Mouse (Mus musculus): ENCODE measurements around the gene Mfsd4b1.
A peak's percentile ranks its signal among the peaks of the same experiment; 100 is the strongest.
"Not testable (repeated sequence)": the region's sequence is repeated elsewhere in the genome, so short reads cannot be mapped to it uniquely, and the experiment has no call there.

Gene Mfsd4b1

DNA sequence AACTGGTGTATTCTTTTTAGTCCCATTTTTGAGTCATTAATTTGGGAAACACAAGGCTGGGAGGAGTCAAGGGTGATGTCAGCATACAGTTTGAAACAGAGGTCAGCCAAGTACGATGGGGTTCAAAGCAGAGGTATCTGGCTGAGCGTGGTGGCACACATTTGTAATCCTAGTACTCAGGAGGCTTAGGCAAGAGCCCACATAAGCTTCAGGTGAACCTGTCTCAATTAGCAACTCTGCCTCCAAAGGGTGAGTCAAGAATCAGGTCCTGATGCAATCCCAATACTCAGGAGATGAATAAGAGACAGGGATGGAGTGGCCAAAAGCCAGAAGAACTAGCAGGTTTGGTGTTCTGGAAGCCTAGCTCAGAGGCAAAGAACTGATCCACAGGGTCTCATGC, 7.8 kb upstream of the Mfsd4b1 start:
- no peak for DNase-seq

DNA sequence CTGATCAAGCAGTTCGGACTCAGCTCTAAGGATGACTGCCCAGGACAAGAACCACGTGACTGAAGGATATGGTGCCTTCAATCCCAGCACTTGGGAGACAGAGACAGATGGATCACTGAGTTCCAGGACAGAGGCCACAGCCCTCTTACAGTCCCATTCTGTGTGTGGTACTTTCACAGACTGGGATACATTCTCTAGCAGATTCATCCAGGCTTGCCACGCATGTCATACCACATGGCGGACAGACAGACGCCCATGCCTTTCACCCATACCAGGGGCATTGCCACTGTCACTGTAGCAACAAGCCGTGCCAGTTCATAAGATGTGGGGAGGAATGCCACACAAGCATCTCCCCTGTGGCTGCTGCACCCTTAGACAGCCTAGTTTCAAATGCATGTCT, 5.6 kb upstream of the Mfsd4b1 start:
- no peak for DNase-seq

DNA sequence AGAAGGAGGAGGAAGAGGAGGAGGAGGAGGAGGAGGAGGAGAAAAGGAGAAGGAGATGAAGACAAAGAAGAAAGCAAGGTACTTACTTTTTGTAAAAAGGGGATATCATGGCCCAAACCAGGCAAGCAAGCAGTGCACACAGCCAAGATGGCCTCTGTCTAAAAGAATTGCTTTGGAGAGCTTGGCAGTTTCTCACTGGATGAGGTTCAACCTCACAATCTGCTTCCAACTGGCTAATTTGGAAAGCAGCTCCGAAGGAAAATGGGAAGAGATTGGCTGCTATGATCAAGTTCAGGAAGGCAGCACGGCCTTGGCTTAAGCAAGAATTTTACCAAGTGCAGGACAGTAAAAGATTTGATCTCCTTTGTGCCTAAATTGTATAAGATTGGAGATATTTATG, 4.5 kb upstream of the Mfsd4b1 start:
- no peak for DNase-seq

DNA sequence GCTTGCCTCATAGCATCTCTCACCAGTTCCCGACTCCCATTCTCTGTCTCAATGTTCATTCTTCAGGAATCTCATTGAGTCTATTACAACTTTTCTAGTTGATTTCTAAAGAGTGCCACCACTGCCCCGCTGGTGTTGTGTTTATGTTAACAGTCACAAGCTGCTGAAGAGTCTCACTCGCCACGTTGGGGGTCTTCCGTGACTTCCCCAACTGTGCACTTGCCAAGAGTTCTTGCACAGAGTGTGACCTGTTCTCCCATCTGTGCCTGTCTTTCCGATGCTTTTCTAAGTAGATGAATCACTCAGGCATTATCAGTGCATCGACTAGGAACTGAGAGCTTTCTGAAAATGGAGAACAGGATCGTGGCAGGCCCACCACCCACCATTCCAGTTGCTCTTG, 3.0 kb upstream of the Mfsd4b1 start:
- DNase-seq: no peak

DNA sequence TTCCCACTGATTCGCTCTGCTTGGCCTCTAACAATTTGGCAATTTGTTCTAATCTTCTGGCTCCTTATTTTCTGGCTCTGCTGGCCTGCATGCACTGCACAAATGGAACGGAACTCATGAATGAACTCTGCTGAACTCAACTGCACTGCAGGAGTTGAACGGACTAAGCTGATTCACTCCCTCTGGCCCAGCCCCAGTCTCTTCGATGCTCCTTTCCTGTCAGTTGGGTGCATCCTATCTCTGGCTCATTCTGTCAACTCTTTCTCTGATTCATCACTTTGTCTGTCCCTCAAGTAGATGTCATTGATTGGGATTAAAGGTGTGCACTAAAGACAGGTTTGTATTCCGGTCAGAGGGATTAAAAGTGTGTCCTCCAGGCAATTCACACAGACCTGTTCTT, 1.5 kb upstream of the Mfsd4b1 start:
- DNase-seq: no peak

DNA sequence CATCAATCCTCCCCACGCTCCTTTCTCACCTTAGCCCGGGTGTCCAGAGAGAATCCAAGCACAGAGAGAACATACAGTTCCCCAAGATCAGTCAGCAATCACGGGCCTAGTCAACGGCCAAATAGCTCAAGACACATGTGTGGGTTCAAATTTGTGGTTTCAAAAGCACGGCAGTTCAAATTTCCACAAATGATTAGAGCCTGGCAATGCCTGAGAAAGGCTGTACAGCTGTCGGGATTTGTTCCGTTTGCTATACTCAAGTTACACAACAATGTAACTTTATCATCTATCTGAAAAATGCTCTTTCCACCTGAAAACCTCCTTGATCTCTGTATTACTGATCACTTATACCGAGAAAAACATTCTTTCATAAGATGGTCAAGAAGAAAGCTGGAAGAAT, 492 bp upstream of the Mfsd4b1 start:
- no peak for DNase-seq

DNA sequence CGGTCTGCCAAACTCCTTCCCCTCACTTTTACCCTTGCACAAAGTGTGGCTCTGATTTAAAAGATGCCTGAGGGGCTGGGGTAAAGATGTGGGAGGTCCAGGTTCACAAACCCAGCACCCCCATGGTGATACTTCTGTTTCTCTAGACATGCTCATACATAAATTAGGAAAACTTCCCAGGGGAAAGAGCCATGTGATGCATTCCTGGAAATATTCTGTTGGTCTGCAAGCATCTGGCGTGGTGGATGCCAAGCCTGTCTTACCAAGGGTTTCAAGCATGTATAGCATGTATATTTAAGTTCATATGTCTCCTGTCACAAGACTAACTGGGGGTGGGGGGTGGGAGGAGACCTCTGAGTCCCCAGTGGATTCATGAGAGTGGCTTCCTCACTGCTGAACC, 4.7 kb downstream of the Mfsd4b1 start:
- no peak for DNase-seq

DNA sequence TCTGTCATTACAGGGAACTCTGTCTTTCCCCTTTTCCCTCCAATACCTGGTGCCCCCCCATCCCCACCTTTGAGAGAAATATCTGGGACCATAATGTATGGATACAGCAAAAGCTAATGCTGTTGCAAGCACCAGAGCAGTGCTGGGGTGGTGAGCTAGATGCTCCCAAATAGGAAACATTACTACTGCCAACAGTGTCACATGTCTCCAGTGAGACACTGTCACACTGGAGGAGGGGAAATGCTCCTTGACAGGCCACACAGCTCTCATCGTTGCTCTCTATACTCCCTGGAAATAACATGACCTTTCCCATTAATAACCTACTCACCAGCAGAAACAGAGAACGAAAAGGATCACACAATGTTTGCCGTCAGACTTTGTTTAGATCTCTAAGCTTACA, 5.6 kb downstream of the Mfsd4b1 start:
- no peak for DNase-seq

DNA sequence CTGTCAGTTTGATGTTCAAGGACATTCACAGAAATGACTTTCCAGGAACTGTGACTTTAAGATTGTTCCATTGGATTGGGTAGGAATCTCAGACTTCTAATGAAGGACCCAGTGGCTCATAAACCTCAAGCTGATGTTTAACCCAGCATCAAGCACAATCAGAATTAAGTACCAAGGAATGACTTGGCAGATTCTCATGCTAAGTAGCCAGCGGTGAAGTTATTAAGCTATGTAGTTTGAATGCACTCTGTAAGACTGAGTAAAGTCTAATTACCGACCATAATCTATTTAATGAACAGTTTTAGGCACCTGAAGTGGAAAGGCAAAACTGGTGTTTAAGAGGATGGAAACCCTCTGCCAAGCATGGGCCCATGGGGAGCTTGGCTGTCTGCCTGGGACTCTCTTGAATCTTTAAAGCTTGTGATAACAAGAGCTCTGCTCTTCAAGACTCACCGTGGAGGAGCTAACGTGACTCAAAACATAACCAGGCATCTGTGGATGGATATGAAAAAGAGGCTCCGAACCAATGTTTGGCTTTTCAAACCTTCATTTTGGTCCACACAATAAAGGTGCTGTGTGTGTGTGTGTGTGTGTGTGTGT, 6.7 kb downstream of the Mfsd4b1 start:
- DNase-seq: no peak

DNA sequence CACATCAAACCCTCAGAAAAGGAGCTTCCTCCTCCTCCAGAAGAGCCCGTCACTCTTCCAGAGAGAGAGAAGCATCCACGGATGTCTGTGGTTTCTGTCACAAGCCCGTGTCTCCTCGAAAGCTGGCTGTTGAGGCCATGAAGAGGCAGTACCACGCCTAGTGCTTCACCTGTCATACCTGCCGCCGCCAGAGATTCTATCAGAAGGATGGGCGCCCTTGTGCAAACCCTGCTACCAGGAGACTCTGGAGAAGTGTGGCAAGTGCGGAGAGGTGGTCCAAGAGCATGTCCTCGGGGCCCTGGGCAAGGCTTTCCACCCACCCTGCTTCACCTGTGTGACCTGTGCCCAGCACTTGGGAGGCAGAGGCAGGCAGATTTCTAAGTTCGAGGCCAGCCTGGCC, 15.5 kb downstream of the Mfsd4b1 start:
- DNase-seq: no peak

DNA sequence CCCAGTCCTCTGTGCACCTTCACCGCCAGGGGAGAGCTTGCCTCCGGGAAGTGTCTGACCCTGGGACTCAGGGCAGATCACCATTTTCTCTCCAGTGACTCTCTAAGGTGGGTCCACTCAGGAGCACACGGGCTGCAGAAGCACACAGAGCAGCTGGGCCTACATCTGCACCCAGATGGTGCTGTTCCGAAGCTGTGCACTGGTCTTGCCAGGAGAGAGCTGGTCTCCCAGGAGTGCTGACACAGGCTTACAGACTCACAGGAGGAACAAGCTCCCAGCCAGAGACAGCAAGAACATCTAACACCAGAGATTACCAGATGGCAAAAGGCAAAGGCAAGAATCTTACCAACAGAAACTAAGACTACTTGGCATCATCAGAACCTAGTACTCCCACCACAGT, 16.2 kb downstream of the Mfsd4b1 start:
- not testable (repeated sequence) for DNase-seq

DNA sequence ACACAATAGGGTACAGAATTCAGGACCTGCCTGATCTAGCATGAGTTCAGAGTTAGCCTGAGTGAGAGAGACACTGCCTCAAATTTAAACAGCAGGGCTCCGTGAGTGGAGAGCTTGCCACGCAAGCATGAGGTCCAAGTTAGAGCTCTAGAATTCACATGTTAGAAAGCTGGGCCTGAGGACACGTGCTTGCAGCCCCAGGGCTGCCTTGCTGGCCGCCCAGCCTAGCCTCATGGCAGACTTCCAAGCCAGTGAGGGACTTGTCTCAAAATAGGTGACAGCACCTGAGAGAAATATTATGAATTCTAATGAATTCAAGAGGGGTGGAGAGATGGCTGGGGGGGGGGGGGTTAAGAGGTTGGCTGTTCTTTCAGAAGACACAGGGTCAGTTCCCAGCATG, 17.1 kb downstream of the Mfsd4b1 start:
- no peak for DNase-seq

DNA sequence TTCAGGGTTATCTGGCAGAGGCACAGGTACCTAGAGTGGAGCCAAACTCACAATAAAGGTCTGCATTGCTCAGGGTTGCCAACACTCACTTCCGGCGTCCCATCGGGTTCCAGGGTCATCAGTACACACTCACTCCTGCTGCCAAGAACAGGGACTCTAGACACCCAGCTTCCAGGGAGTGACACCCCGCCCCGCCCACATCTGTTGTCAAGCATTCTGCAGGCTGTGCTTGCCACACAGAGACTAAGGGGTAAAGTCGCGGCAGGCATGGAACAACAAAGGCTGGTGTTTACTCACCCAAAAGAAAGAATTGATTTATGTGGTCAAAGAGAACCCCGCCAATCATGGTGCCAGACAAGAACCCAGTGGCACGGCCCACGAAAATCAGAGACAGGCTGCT, 18.1 kb downstream of the Mfsd4b1 start:
- no peak for DNase-seq

DNA sequence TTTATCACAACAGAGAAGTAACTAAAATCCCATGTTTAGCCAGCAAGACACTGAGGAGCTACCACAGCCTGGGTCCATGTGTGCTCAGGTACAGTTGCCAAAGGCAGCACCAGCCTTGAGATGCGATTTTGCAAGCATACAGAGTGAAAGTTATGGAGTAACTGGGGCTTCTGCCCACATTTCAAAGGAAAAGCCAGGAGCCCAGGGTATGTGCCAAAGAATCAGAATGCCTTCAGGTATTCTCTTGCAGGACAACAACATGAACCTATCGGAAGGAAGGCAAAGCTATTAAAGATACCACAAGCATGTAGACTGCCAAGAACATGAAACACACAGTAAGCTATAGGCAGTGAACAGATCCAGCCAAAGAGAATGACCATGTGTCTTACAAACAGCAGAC, 24.3 kb downstream of the Mfsd4b1 start:
- no peak for DNase-seq

DNA sequence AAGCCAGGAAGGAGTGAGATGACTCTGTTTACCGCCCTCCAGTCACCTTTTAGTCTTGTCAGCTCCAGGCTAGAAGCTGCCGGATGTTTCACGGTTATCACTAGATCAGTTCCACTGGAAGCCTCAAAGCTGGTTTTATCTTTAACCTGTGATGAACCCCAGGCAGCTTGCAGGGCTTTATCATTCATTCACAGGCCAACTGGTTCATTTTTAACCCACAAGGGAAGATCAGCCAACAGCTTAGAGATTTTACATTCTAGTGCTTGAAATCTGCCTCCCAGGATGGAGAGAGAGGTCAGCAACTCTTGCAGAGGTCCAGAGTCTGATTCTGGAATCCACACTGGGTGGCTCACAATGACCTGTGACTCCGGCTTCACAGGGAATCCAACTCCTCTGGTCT, 33.9 kb downstream of the Mfsd4b1 start:
- DNase-seq: no peak

DNA sequence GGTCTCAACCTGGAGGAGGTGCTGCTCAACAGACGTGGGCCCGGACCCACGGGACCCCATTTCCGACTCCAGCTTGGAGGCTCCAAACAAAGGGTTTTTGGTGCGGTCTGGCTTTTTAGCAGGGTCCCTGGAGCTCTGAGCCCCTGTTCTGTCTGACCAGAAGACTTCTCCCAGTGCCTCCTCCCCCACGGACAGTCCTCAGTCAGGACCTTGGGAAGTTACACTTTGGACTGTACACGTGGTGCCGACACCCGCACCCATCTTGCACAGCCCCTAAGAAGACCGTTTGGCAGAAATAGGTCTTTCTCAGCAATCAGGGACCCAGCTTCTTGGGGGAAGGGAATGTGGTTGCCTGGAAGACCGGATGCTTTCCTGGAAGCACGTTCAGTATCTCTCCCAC, 38.6 kb downstream of the Mfsd4b1 start, which contains the start of gene Mfsd4b5:
Gene Mfsd4b5 (minus strand): TSS at position 181 of the 400 bp plus-strand sequence.
- DNase-seq: no peak

DNA sequence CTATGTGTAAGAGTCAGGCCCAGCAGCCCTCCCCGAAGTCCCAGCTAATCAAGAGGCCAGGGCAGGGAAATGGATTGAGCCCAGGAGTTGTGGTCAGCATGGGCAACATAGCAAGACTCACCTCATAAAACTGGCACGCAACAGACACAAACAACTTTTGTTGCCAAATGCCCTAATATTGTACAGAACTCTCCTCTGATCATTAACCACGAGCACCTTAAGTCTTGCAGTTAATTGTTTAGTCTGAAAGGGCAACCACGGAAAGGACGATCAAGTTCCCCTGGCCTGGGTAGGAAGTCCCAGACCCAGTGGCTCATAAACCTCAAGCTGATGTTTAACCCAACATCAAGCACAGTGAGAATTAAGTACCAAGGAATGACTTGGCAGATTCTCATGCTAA, 42.5 kb downstream of the Mfsd4b1 start:
- no peak for DNase-seq

DNA sequence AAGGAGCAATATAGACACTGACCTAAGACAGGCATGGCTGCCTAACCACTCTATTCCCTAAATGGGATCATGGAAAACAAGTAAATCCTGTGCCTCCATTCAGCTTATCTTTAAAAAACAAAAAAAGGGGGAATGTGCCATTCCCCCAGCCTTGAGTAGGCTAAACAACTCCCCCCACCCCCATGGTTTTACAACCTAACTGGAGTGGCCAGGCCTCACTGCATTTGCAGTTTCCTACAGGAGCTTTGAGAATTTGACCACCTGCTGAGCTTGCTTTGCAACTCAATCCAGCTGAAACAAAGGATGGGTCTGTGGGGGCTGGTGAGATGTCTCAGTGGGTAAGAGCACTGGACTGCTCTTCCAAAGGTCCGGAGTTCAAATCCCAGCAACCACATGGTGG, 46.8 kb downstream of the Mfsd4b1 start:
- no peak for DNase-seq

DNA sequence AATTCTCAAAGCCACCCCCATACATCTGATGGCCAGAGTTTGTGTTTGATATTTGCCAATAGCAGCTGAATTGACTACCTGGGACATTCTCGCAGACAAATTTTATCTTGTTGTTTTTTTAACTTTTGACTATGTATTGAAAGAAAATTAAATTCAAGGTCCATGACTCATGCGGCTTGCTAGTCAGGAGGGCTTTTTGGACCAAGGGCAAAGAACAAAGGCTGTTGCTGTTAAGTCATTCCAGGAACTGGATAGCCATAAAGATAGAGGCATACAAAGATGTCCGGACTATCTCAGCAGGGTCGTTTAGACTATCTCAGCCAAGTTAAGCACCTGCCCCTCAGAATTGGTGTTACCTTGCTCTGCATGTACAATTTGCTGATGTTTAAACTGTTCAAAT, 47.7 kb downstream of the Mfsd4b1 start:
- DNase-seq: no peak

DNA sequence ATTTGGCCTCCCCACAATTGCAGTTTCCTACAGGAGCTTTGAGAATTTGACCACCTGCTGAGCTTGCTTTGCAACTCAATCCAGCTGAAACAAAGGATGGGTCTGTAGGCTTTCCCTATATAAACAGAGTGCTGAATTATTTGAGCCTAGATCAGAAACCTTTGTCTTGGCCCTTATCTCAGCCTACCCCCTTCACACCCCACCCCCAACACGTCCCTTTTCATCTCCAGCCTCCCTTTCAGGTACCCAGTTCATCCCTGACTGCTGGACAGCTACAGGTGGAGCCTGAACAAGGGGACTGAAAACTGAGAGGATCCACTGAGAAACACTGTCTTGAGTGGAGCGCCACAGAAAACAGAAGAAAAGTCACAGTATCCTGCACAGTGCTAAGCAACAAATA, 49.3 kb downstream of the Mfsd4b1 start:
- no peak for DNase-seq

DNA sequence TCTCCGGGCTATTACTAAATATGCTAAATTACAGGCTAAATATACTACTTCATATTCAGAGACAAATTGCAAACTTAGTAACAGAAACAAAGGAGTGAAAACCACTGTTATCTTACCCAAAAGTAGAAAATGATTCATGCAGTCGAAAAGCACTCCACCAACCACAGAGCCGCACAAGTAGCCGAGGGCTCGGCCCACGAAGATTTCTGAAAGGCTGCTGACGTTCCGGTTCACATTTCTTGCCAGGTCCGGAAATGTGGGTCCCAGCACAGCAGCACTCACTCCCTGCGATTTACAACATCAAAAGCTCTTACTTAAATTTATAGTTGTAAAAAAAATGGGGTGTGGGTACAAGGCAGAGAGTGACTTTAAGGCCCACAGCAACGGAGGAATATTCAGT, 50.1 kb downstream of the Mfsd4b1 start:
- no peak for DNase-seq

DNA sequence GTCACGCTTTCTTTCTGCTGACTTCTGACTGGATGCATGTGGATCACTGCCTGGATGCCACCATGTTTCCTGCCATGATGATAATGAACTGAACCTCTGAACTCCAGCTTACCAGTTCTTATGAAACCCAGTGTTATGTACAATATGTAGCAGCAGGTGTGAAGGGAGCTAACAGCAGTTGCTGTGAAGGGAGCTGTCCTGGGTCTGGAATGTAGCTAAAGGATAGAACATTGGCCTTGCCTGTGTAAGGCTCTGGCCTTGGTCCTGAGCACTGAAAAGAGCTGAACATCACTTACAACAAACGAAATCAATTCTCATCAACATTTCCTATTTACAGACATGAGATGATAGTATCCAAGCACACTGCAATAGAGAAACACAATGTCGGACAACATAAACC, 57.6 kb downstream of the Mfsd4b1 start:
- DNase-seq: no peak

DNA sequence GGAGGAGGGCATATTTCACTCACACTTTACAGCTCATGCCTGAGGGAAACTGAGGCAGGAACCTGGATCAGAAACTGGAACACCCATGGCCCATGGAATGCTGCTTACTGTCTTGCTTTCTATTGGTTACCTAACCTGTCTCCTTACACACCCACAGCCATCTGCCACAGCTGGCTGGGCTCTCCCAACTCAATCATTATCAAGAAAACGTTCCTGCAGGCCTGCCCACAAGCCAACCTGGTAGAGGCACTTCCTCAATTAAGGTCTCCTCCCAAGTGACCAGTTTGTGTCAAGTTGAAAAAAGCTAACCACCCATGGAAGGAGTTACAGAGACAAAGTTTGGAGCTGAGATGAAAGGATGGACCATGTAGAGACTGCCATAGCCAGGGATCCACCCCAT, 63.2 kb downstream of the Mfsd4b1 start:
- no peak for DNase-seq

DNA sequence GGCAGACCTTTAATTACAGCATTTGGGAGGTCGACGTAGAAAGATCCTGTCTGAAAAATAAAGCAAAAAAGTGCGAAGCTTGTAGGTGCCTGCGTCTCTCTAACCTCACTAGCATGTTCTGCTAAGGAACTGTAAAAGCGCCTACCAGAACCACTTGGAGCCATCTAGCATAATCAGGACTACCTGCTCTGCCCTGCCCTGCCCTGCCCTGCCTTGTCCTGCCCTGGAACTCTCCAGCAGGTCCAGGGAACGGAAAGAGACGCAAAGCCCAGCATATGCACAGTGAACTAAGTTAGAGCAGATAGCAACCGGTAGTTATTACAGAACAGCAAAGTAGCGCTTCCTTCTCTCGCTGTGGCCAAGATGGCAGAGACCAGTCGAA, 64.6 kb downstream of the Mfsd4b1 start:
- DNase-seq: no peak

DNA sequence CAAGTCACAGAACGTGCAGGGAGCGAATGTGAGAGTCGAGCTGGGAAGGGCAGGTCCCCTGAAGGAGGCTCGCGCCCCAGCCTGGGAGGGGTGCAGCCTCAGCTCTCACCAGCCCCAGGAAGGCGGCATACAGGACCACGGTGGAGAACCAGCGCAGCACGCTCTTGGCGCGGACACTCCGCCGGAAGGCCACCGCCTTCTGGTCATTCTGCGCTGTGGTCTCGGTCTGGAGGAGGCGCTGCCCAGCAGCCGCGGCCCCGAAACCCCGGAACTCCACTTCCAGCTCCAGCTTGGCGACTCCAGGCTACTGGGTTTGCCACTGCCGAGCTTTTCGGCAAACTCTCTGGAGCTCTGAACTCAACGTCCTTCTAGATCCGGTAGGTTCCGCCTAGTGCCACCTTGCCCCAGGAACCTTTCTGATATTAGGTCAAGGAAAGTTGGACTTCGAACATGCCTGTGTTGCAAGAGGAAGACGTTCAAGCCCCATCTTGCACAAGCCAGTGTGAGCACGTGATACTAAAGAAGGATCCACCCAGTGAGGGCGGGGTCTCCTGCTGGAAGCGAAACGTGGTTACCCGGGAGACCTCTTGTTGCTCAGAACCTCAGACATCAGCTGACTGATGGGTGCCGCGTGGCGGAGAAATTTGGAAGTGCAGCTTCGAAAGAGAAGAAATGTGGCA, 65.2 kb downstream of the Mfsd4b1 start, which contains the start of gene Mfsd4b3:
Gene Mfsd4b3 (minus strand): TSS at position 393 of the 680 bp plus-strand sequence.
- DNase-seq: peak; percentile 78

Measured in cerebellum, adult 8-10 months (tissue).